Mouse (Mus musculus): ENCODE measurements around the gene Zer1.
A peak's percentile ranks its signal among the peaks of the same experiment; 100 is the strongest.

The Zer1 gene

DNA sequence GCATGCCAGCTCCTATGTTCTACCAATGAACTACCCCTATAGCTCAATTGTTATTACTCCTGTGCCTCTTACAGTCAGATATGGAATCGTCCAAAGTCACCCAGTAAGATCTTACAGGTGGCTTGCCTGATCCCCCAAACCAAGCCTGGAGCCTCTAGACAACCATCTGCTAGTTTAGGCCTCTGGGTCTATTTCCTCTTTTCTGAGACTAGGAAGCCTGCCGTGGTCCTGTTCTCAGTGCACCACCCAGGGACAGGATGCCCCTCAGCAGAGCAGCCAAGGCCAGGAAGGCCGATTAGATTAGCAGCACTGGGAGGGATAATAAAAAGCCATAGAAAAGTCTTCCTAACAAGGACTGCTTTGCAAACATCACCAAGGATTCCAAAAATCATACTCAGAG, 74.6 kb downstream of the Zer1 start:
- DNase-seq (ENCODE audit: low spot score): no peak

GRCm38 (mm10) chr2:30048699-30049388, 75.5 kb downstream of the Zer1 start, which contains the start of gene Wdr34:
Gene Wdr34, minus strand, starts transcription at chr2:30048881.
- DNase-seq (ENCODE audit: low spot score): peak; percentile 97

DNA sequence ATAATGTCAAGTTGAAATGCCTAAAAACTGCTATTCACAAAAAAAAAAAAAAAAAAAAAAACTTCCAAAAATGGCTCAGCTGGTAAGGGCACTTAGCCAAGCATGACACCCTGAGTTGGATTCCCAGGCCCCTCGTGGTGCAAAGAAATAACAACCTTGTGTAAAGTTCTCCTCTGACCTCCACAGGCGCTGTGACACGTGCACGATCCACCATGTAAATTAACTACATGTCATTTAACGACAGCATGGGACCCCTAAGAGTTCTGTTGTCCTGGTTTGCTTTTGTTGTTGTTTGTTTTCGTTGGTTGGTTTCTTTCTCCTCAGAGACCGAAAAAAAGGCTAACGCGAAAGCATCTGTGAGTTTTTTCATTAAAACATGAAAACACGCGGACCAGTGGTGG, 76.3 kb downstream of the Zer1 start:
- DNase-seq (ENCODE audit: low spot score): peak; percentile 55

Measured in MN1 (cell line).